Mouse (Mus musculus): ENCODE data around the gene Btbd9. TPM values are rescaled to one million over a fixed set of nuclear protein-coding genes. Genes with fewer than 3 reads are reported as not detected.

Gene Btbd9
- total and polyA plus RNA-seq, 2 experiments from 2014 or later = 30.3 to 31.0 TPM

- H3K9me3 ChIP-seq (replicated peaks; ENCODE audit: control insufficient read depth, low read length) = no peaks in the 10 kb centered on the region
- no peaks in the 10 kb centered on the region for H3K27me3 ChIP-seq (ENCODE audit: control insufficient read depth, insufficient read depth, low read length)
- WGBS = 93% methylated on average over 6 of the region's 6 CpGs
- no peak overlapping the region for H3K9ac ChIP-seq (replicated peaks; ENCODE audit: low read depth, low read length)
- no peak overlapping the region for H3K27ac ChIP-seq (ENCODE audit: low read depth)
- ATAC-seq (ENCODE audit: insufficient read depth, low read depth) (no peak), DNase-seq (ENCODE audit: low spot score) (no peak)
- no peak overlapping the region for H3K4me2 ChIP-seq (ENCODE audit: low read depth, low read length)
- no peak overlapping the region for H3K4me3 ChIP-seq (ENCODE audit: low read depth, low read length)
- TF ChIP-seq EP300 (IDR thresholded peaks at IDR 0.05; ENCODE audit: low read depth) (no peak), CTCF (IDR thresholded peaks at IDR 0.05; ENCODE audit: low read depth) (no peak)
- H3K4me1 ChIP-seq (ENCODE audit: control insufficient read depth, insufficient read depth) = peaks cover 19% of the 10 kb centered on the region
- 0 out of 2 replicates have a peak, but pooled peaks cover 2% of the 10 kb centered on the region for H3K36me3 ChIP-seq (replicated peaks; ENCODE audit: control insufficient read depth, insufficient read depth, low read length)
These were observed 94.5 kb downstream of the Btbd9 start for GRCm38 (mm10) chr17:30481766-30482165.

- Histone ChIP-seq H3K4me3 (ENCODE audit: low read depth, low read length) (no peak overlapping the region), H3K9ac (replicated peaks; ENCODE audit: low read depth, low read length) (no peak overlapping the region), H3K27me3 (ENCODE audit: control insufficient read depth, insufficient read depth, low read length) (no peaks in the 10 kb centered on the region), H3K4me1 (ENCODE audit: control insufficient read depth, insufficient read depth) (peaks cover 18% of the 10 kb centered on the region), H3K36me3 (replicated peaks; ENCODE audit: control insufficient read depth, insufficient read depth, low read length) (0 out of 2 replicates have a peak, but pooled peaks cover 2% of the 10 kb centered on the region), H3K27ac (ENCODE audit: low read depth) (no peak overlapping the region), H3K9me3 (replicated peaks; ENCODE audit: control insufficient read depth, low read length) (no peaks in the 10 kb centered on the region), H3K4me2 (ENCODE audit: low read depth, low read length) (no peak overlapping the region)
- TF ChIP-seq EP300 (IDR thresholded peaks at IDR 0.05; ENCODE audit: low read depth) = no peak
- TF ChIP-seq CTCF (IDR thresholded peaks at IDR 0.05; ENCODE audit: low read depth) = no peak
- ATAC-seq (ENCODE audit: insufficient read depth, low read depth) (no peak), DNase-seq (ENCODE audit: low spot score) (no peak)
- 96% methylated on average over 10 of the region's 10 CpGs for WGBS
These were observed 94.9 kb downstream of the Btbd9 start for GRCm38 (mm10) chr17:30481341-30481740.

- Histone ChIP-seq H3K4me1 (ENCODE audit: control insufficient read depth, insufficient read depth) (peaks cover 13% of the 10 kb centered on the region), H3K9ac (replicated peaks; ENCODE audit: low read depth, low read length) (no peak overlapping the region), H3K27me3 (ENCODE audit: control insufficient read depth, insufficient read depth, low read length) (no peaks in the 10 kb centered on the region), H3K4me2 (ENCODE audit: low read depth, low read length) (no peak overlapping the region), H3K4me3 (ENCODE audit: low read depth, low read length) (no peak overlapping the region), H3K27ac (ENCODE audit: low read depth) (no peak overlapping the region), H3K36me3 (replicated peaks; ENCODE audit: control insufficient read depth, insufficient read depth, low read length) (0 out of 2 replicates have a peak, but pooled peaks cover 2% of the 10 kb centered on the region), H3K9me3 (replicated peaks; ENCODE audit: control insufficient read depth, low read length) (no peaks in the 10 kb centered on the region)
- WGBS = 85% methylated on average over 8 of the region's 8 CpGs
- DNase-seq (ENCODE audit: low spot score) (no peak), ATAC-seq (ENCODE audit: insufficient read depth, low read depth) (no peak)
- no peak for TF ChIP-seq EP300 (IDR thresholded peaks at IDR 0.05; ENCODE audit: low read depth)
- TF ChIP-seq CTCF (IDR thresholded peaks at IDR 0.05; ENCODE audit: low read depth) = no peak
These were observed 95.9 kb downstream of the Btbd9 start for GRCm38 (mm10) chr17:30480381-30480780.

GRCm38 (mm10) chr17:30478181-30478580 lies 98.1 kb downstream of the Btbd9 start:
- Histone ChIP-seq H3K9me3 (replicated peaks; ENCODE audit: control insufficient read depth, low read length) (no peaks in the 10 kb centered on the region), H3K9ac (replicated peaks; ENCODE audit: low read depth, low read length) (no peak overlapping the region), H3K4me1 (ENCODE audit: control insufficient read depth, insufficient read depth) (peaks cover 6% of the 10 kb centered on the region), H3K27me3 (ENCODE audit: control insufficient read depth, insufficient read depth, low read length) (no peaks in the 10 kb centered on the region), H3K4me3 (ENCODE audit: low read depth, low read length) (no peak overlapping the region), H3K4me2 (ENCODE audit: low read depth, low read length) (no peak overlapping the region), H3K36me3 (replicated peaks; ENCODE audit: control insufficient read depth, insufficient read depth, low read length) (0 out of 2 replicates have a peak, but pooled peaks cover 2% of the 10 kb centered on the region), H3K27ac (ENCODE audit: low read depth) (0 out of 2 replicates have a peak overlapping the region, but pooled peaks have one; percentile 4)
- TF ChIP-seq EP300 (IDR thresholded peaks at IDR 0.05; ENCODE audit: low read depth) = no peak
- TF ChIP-seq CTCF (IDR thresholded peaks at IDR 0.05; ENCODE audit: low read depth) = no peak
- ATAC-seq (ENCODE audit: insufficient read depth, low read depth) = no peak
- DNase-seq (ENCODE audit: low spot score) = no peak
- WGBS = 78% methylated on average over 9 of the region's 9 CpGs

GRCm38 (mm10) chr17:30474561-30474960 lies 101.7 kb downstream of the Btbd9 start:
- H3K4me2 ChIP-seq (ENCODE audit: low read depth, low read length) = no peak overlapping the region
- H3K27me3 ChIP-seq (ENCODE audit: control insufficient read depth, insufficient read depth, low read length) = no peaks in the 10 kb centered on the region
- H3K27ac ChIP-seq (ENCODE audit: low read depth) = peak overlapping the region; percentile 41; the same call in 1 of the 2 replicates
- H3K4me1 ChIP-seq (ENCODE audit: control insufficient read depth, insufficient read depth) = peaks cover 22% of the 10 kb centered on the region
- ATAC-seq (ENCODE audit: insufficient read depth, low read depth) = no peak
- H3K9me3 ChIP-seq (replicated peaks; ENCODE audit: control insufficient read depth, low read length) = no peaks in the 10 kb centered on the region
- TF ChIP-seq CTCF (IDR thresholded peaks at IDR 0.05; ENCODE audit: low read depth) (no peak), EP300 (IDR thresholded peaks at IDR 0.05; ENCODE audit: low read depth) (no peak)
- H3K9ac ChIP-seq (replicated peaks; ENCODE audit: low read depth, low read length) = no peak overlapping the region
- no peak overlapping the region for H3K4me3 ChIP-seq (ENCODE audit: low read depth, low read length)
- peak; percentile 26 for DNase-seq (ENCODE audit: low spot score)
- no peaks in the 10 kb centered on the region for H3K36me3 ChIP-seq (replicated peaks; ENCODE audit: control insufficient read depth, insufficient read depth, low read length)
- 15% methylated on average over 2 of the region's 2 CpGs for WGBS

- 95% methylated on average over 10 of the region's 10 CpGs for WGBS
- TF ChIP-seq CTCF (IDR thresholded peaks at IDR 0.05; ENCODE audit: low read depth) = no peak
- no peak for TF ChIP-seq EP300 (IDR thresholded peaks at IDR 0.05; ENCODE audit: low read depth)
- ATAC-seq (ENCODE audit: insufficient read depth, low read depth) (no peak), DNase-seq (ENCODE audit: low spot score) (no peak)
- no peak overlapping the region for H3K9ac ChIP-seq (replicated peaks; ENCODE audit: low read depth, low read length)
- no peaks in the 10 kb centered on the region for H3K9me3 ChIP-seq (replicated peaks; ENCODE audit: control insufficient read depth, low read length)
- peaks cover 30% of the 10 kb centered on the region for H3K4me1 ChIP-seq (ENCODE audit: control insufficient read depth, insufficient read depth)
- H3K27me3 ChIP-seq (ENCODE audit: control insufficient read depth, insufficient read depth, low read length) = no peaks in the 10 kb centered on the region
- no peak overlapping the region for H3K27ac ChIP-seq (ENCODE audit: low read depth)
- no peak overlapping the region for H3K4me2 ChIP-seq (ENCODE audit: low read depth, low read length)
- no peaks in the 10 kb centered on the region for H3K36me3 ChIP-seq (replicated peaks; ENCODE audit: control insufficient read depth, insufficient read depth, low read length)
- H3K4me3 ChIP-seq (ENCODE audit: low read depth, low read length) = no peak overlapping the region
These were observed 103.5 kb downstream of the Btbd9 start for GRCm38 (mm10) chr17:30472776-30473175.

Measured in heart, postnatal 0 days (tissue).